Mouse (Mus musculus): ENCODE measurements around the gene Ptpn20.

Gene Ptpn20

GRCm38 (mm10) chr14:33588951-33589350, at the start of gene Ptpn20:
Gene Ptpn20, plus strand, starts transcription at chr14:33589207.
- DNase-seq (ENCODE audit: low spot score): no peak

- DNase-seq (ENCODE audit: low spot score): no peak
Measured at GRCm38 (mm10) chr14:33539559-33540167, 49.3 kb upstream of the Ptpn20 start.

GRCm38 (mm10) chr14:33545565-33546143, 43.4 kb upstream of the Ptpn20 start:
- no peak for DNase-seq (ENCODE audit: low spot score)

- DNase-seq (ENCODE audit: low spot score): no peak
Measured at GRCm38 (mm10) chr14:33548650-33549049, 40.4 kb upstream of the Ptpn20 start.

- peak; percentile 57 for DNase-seq (ENCODE audit: low spot score)
Measured at GRCm38 (mm10) chr14:33549856-33550255, 39.2 kb upstream of the Ptpn20 start.

DNA sequence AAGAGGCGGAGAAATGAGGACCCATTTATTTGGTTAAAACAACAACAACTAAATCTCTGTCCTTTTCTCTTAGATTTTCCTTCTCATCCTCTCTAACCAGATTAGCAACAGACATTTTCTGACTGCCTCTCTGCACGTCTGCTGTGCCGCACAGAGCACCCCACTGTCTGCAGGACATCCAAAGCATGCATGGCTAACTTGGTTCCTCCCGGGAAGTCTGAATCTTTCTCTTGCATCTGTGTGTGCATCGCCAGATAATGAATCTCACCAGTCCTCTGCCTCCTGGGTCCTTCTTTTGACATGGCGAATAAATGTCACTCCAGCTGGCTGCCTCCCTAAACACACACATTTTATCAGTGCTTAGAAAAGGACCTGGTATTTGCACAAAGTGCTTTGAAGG, 18.3 kb upstream of the Ptpn20 start:
- no peak for DNase-seq (ENCODE audit: low spot score)

- DNase-seq (ENCODE audit: low spot score): no peak
Measured at GRCm38 (mm10) chr14:33573643-33574042, 15.4 kb upstream of the Ptpn20 start.

- DNase-seq (ENCODE audit: low spot score): peak; percentile 30
Measured at GRCm38 (mm10) chr14:33579771-33580484, 9.1 kb upstream of the Ptpn20 start.

DNA sequence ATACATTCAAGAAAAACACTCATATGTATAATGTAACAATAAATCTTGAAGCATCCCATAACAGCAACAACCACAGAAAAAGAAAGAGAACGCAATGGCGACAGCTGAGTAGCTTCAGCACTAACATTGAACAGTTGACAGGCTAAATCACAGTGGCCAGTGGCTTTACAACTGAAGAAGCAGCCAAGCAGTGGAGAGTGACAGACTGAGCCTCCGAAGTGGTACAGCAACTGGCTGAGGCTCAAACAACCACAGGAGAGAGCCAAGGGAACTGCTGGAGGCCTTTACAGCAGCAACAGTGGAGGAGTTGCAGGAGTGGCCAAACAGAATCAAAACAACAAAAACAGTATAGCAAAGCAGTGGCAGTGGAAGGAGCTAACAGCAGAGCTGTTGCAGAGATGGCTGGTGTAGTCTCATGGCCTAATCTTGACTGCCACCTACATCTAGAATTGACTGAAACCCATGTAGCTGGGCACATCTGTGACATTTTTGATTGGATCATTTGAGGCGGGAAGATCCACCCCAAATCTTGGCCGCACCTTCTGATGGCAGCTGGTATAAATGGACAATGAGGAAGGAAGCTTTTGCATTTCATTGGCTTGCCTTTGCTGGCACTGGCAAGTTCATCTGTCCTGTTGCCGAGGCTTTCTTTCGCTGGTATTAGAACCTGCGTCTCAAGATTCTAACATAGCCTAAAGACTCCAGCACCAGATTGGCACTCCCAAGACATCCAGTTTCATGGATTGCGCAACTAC, 9.5 kb downstream of the Ptpn20 start:
- DNase-seq (ENCODE audit: low spot score): no peak

- no peak for DNase-seq (ENCODE audit: low spot score)
Measured at GRCm38 (mm10) chr14:33607431-33607830, 18.4 kb downstream of the Ptpn20 start.

DNA sequence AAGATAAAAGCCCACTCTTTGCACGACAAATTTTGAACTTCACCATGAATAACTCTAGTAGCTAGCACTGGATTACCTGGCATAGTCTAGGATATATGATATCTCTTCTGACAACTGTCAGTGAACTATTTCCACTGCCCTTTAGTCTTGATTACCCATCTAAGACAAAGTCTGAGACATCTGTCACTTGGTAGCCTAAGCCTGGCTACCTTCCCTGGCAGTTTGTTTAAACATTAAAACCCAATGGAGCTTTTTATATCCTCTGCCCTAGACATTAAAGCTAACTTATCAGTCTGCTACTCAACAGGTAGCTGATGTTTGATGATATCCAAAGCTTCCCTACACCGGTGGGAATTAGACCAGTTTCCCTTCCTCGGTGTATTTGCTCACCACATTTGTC, 36.0 kb downstream of the Ptpn20 start:
- no peak for DNase-seq (ENCODE audit: low spot score)

DNA sequence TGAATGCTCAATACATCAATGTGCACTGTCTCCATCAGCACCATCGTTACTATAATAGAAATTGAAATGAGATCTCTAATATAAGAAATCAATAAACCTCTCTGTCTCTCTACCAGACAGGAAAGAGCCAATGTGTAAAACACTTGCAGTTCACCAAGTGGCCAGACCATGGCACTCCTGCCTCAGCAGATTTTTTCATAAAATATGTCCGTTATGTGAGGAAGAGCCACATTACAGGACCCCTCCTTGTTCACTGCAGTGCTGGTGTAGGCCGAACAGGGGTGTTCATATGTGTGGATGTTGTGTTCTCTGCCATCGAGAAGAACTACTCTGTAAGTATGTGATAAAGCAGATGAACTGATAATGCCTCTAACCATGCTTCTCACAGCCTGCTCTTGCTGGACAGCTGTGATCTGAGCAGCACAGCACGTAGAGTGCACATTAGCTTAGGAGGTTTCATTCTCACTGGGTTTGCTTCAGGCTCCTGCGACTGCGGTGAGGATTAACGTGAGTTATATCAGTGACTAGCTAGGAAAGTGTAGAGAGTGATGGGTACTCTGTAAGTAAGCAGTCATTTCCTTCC, 43.9 kb downstream of the Ptpn20 start:
- peak; percentile 26 for DNase-seq (ENCODE audit: low spot score)

DNA sequence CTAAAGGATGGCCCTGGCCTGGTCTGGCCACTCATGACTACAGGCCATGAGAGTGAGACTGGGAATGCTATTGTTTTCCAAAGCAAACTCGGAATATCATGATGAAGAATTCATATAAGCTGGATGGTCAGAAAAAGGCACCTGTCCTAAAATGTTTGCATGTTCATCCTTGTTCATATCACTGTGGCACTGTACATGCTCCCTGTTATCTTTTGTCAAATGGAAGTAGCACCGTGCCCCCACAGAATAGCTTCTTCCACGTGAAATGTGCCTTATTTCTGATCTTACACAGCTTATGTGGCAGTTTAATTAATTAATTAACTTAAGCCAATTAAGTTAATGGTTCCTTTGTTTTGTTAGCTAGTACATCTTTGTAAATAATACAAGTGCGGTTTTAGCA, 45.3 kb downstream of the Ptpn20 start:
- no peak for DNase-seq (ENCODE audit: low spot score)

DNA sequence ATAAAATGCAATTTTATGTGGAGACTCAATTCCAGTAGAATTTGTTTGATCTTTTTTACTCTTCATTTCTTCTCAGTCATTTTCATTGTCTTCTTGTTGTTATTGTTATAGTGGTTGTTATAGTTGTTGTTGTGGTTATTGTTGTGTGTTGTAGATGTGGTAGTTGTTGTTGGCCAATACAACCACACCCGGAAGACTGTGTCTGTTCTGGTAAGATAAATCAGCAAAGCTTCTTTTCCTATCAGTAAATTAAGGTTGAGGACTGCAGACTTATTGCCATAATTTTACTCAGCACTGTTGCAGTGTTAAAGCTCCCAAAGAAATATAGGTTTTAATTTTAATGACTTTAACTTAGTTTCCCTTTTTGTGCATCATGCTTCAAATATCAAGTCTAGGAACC, 45.8 kb downstream of the Ptpn20 start:
- no peak for DNase-seq (ENCODE audit: low spot score)

DNA sequence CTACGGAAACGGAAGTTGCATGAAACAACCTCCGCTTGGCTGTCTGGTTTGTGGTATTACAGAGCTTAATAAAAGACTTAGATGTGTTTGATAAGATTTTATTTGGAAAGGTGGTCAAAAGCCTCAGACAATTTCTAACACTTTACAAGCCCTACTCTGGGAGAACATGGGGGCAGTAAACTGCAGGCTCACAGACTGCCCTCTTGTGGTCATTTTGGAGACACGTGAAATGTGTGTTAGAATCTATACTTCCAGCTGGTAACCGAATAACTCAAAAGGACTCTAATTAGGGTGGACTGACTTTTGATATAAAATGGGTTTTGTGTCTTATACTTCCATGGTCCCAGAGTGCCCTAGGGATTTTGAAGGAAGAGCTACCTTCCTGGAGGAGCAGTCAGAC, 50.4 kb downstream of the Ptpn20 start:
- DNase-seq (ENCODE audit: low spot score): peak; percentile 14

GRCm38 (mm10) chr14:33650721-33651120, 61.7 kb downstream of the Ptpn20 start:
- DNase-seq (ENCODE audit: low spot score): peak; percentile 11

DNA sequence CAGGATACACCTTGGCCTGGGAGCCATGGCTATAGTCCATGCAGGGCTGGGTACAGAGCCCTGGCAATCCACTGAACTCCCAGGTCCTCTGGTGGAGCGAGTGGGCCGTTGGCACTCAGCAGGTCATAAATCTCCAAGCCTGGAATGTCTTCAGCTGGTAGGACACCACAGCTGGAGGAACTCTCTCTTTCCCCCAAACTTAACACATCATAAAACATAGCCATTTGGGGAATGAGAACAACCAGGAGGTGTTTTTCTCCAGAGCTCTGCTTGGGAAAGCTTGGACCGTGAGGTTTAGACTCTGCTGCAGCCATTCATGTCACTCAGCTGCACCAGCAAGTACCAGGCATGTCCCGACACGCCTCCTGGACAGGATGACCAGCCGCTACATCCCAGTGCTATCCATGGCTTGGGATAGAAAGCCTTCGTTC, 68.5 kb downstream of the Ptpn20 start:
- no peak for DNase-seq (ENCODE audit: low spot score)

- DNase-seq (ENCODE audit: low spot score): no peak
Measured at GRCm38 (mm10) chr14:33658331-33658730, 69.3 kb downstream of the Ptpn20 start.

GRCm38 (mm10) chr14:33662080-33662479, 73.1 kb downstream of the Ptpn20 start:
- no peak for DNase-seq (ENCODE audit: low spot score)

DNA sequence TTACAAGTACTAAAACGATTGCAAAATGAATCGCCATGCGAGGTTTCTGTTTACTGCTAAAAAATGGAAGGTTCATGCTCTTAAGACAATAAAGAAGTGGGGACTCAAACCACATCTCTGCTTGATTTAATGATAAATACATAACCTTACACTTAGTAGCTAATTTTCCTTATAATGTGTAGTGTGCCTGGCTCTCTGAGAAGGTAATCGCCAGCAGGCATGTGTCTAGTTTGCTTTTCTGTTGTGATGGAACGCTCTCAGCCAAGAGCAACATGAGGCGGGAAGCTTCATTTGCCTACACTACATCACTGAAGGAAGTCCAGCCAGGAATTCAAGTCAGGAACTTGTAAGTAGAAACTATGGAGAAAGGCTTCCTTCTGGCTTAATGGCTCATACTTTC, 77.3 kb downstream of the Ptpn20 start:
- DNase-seq (ENCODE audit: low spot score): no peak

GRCm38 (mm10) chr14:33669891-33670290, 80.9 kb downstream of the Ptpn20 start:
- no peak for DNase-seq (ENCODE audit: low spot score)

GRCm38 (mm10) chr14:33673350-33674087, 84.5 kb downstream of the Ptpn20 start:
- DNase-seq (ENCODE audit: low spot score): peak; percentile 60

Measured in layer of hippocampus, adult 11-12 months (tissue).